Mouse (Mus musculus) heart, adult 18-20 months (tissue): ENCODE measurements around the gene Erich4. TPM values are rescaled to one million over a fixed set of nuclear protein-coding genes. Genes with fewer than 3 reads are reported as not detected.
A peak's percentile ranks its signal among the peaks of the same experiment; 100 is the strongest.

Experiments used
- DNase-seq, 2 experiments: peaks; one replicate each; pipeline ENCODE4 v3.0.0; 2021 to 2022; ENCODE audit warnings: mixed read lengths in 1 of 2
- total RNA-seq, 2 experiments: library from RNA; stranded (reverse); gene quantifications; 2 replicates each; pipeline ENCODE4 v1.2.3; 2021

The Erich4 gene
- total RNA-seq, 2 experiments from 2014 or later: 0.50 TPM; not detected in 1

GRCm38 (mm10) chr7:25623857-25624370 lies 8.2 kb upstream of the Erich4 start:
- no peak for DNase-seq

GRCm38 (mm10) chr7:25620751-25621150 lies 5.1 kb upstream of the Erich4 start:
- no peak for DNase-seq

- no peak for DNase-seq
Measured at GRCm38 (mm10) chr7:25620101-25620500, 4.4 kb upstream of the Erich4 start.

GRCm38 (mm10) chr7:25619722-25619991 lies 4.0 kb upstream of the Erich4 start:
- DNase-seq: no peak

GRCm38 (mm10) chr7:25618865-25619721 lies 3.4 kb upstream of the Erich4 start, which contains the start of gene Dmac2:
Dmac2 (plus strand) TSS chr7:25619414.
- peak; percentile 96 to 98 for DNase-seq

GRCm38 (mm10) chr7:25617376-25618160 lies 1.9 kb upstream of the Erich4 start:
- DNase-seq: no peak

- no peak for DNase-seq
Measured at GRCm38 (mm10) chr7:25614831-25615705, 624 bp downstream of the Erich4 start.

GRCm38 (mm10) chr7:25614086-25614485 lies 1.6 kb downstream of the Erich4 start:
- DNase-seq: no peak

GRCm38 (mm10) chr7:25611501-25611900 lies 4.2 kb downstream of the Erich4 start:
- no peak for DNase-seq

GRCm38 (mm10) chr7:25610056-25610455 lies 5.6 kb downstream of the Erich4 start:
- no peak for DNase-seq

- DNase-seq: no peak
Measured at GRCm38 (mm10) chr7:25607196-25607595, 8.5 kb downstream of the Erich4 start.

GRCm38 (mm10) chr7:25606625-25607063 lies 9.0 kb downstream of the Erich4 start:
- no peak for DNase-seq

- no peak for DNase-seq
Measured at GRCm38 (mm10) chr7:25601346-25601745, 14.3 kb downstream of the Erich4 start.

- no peak for DNase-seq
Measured at GRCm38 (mm10) chr7:25600666-25601065, 15.0 kb downstream of the Erich4 start.

GRCm38 (mm10) chr7:25599663-25600062 lies 16.0 kb downstream of the Erich4 start:
- peak; percentile 55 to 90 for DNase-seq

GRCm38 (mm10) chr7:25593859-25594258 lies 21.8 kb downstream of the Erich4 start:
- DNase-seq: no peak

- DNase-seq: no peak
Measured at GRCm38 (mm10) chr7:25591226-25591625, 24.5 kb downstream of the Erich4 start.

GRCm38 (mm10) chr7:25585351-25586204 lies 30.1 kb downstream of the Erich4 start:
- DNase-seq: no peak

GRCm38 (mm10) chr7:25584651-25585050 lies 31.0 kb downstream of the Erich4 start:
- no peak for DNase-seq

GRCm38 (mm10) chr7:25582301-25582810 lies 33.3 kb downstream of the Erich4 start:
- DNase-seq: no peak

GRCm38 (mm10) chr7:25579441-25579840 lies 36.3 kb downstream of the Erich4 start:
- DNase-seq: no peak
